Mouse (Mus musculus) cortical plate, adult 2 months (tissue): ENCODE results near the gene Bcl7b. TPM values are rescaled to one million over a fixed set of nuclear protein-coding genes. Genes with fewer than 3 reads are reported as not detected.
"Not testable (repeated sequence)": the region's sequence is repeated elsewhere in the genome, so short reads cannot be mapped to it uniquely, and the experiment has no call there.

Source experiments
- H3K27ac ChIP-seq: fragments of 200-500 bp; 2 replicates; pipeline ENCODE4 v1.5.1; 2012; ENCODE audit warnings: low read length, control low read depth, inconsistent platforms; ENCODE audit not compliant: insufficient read depth
- H3K4me1 ChIP-seq: fragments of 200-500 bp; 2 replicates; pipeline ENCODE4 v1.6.1; 2011; ENCODE audit warnings: low read length; ENCODE audit not compliant: control insufficient read depth, insufficient read depth
- H3K4me3 ChIP-seq: fragments of 200-500 bp; 2 replicates; pipeline ENCODE4 v1.5.1; 2011; ENCODE audit warnings: mild to moderate bottlenecking, low read length, control low read depth; ENCODE audit not compliant: insufficient read depth
- CTCF ChIP-seq: fragments of 200-500 bp; IDR thresholded peaks from 2 replicates; pipeline ENCODE4 v1.5.1; 2011; ENCODE audit warnings: mild to moderate bottlenecking, control low read depth, low read length; ENCODE audit not compliant: insufficient read depth; ENCODE audit errors: extremely low read depth
- POLR2A ChIP-seq: fragments of 200-500 bp; IDR thresholded peaks from 2 replicates; pipeline ENCODE4 v1.6.1; 2011; ENCODE audit warnings: mild to moderate bottlenecking, low read length, control low read depth; ENCODE audit not compliant: insufficient read depth; ENCODE audit errors: extremely low read depth
- polyA plus RNA-seq: library from polyadenylated mRNA; depleted of rRNA; stranded (reverse); fragments of >200 nt; gene quantifications from 2 replicates; pipeline ENCODE4 v1.2.3, GENCODE M21; 2012; rRNA removed

Bcl7b gene
- polyA plus RNA-seq, 1 experiment, result 45.3 TPM

GRCm38 (mm10) chr5:135192431-135192830 is 24.3 kb downstream of the Bcl7b start:
- Histone ChIP-seq H3K4me3 (no peak overlapping the region), H3K4me1 (peaks cover 5% of the 10 kb centered on the region; the same call in 1 of the 2 replicates), H3K27ac (no peak overlapping the region)
- no peak for TF ChIP-seq POLR2A
- no peak for TF ChIP-seq CTCF

GRCm38 (mm10) chr5:135196367-135196766 is 28.3 kb downstream of the Bcl7b start:
- no peaks in the 10 kb centered on the region for H3K4me1 ChIP-seq
- no peak overlapping the region for H3K27ac ChIP-seq
- TF ChIP-seq POLR2A (no peak), CTCF (no peak)
- H3K4me3 ChIP-seq, result no peak overlapping the region

GRCm38 (mm10) chr5:135202763-135203162 is 34.7 kb downstream of the Bcl7b start:
- Histone ChIP-seq H3K4me3 (no peak overlapping the region), H3K27ac (no peak overlapping the region), H3K4me1 (peaks cover 2% of the 10 kb centered on the region)
- no peak for TF ChIP-seq CTCF
- no peak for TF ChIP-seq POLR2A

GRCm38 (mm10) chr5:135208197-135208596 is 40.1 kb downstream of the Bcl7b start:
- TF ChIP-seq POLR2A, result no peak
- no peak for TF ChIP-seq CTCF
- Histone ChIP-seq H3K4me3 (no peak overlapping the region), H3K27ac (no peak overlapping the region), H3K4me1 (peaks cover 2% of the 10 kb centered on the region)

- no peak for TF ChIP-seq POLR2A
- no peak for TF ChIP-seq CTCF
- no peak overlapping the region for H3K27ac ChIP-seq
- no peaks in the 10 kb centered on the region for H3K4me1 ChIP-seq
- no peak overlapping the region for H3K4me3 ChIP-seq
Measured at GRCm38 (mm10) chr5:135216871-135217270, 48.8 kb downstream of the Bcl7b start.

- no peaks in the 10 kb centered on the region for H3K4me1 ChIP-seq
- no peak overlapping the region for H3K27ac ChIP-seq
- TF ChIP-seq CTCF (no peak), POLR2A (no peak)
- no peak overlapping the region for H3K4me3 ChIP-seq
Measured at GRCm38 (mm10) chr5:135220941-135221340, 52.9 kb downstream of the Bcl7b start.

- TF ChIP-seq POLR2A, result no peak
- TF ChIP-seq CTCF, result no peak
- Histone ChIP-seq H3K4me3 (no peak overlapping the region), H3K27ac (no peak overlapping the region), H3K4me1 (no peaks in the 10 kb centered on the region)
Measured at GRCm38 (mm10) chr5:135222066-135222465, 54.0 kb downstream of the Bcl7b start.

GRCm38 (mm10) chr5:135224169-135224568 is 56.1 kb downstream of the Bcl7b start:
- no peak overlapping the region for H3K27ac ChIP-seq
- no peaks in the 10 kb centered on the region for H3K4me1 ChIP-seq
- H3K4me3 ChIP-seq, result no peak overlapping the region
- TF ChIP-seq POLR2A, result no peak
- TF ChIP-seq CTCF, result no peak

- H3K27ac ChIP-seq, H3K4me3 ChIP-seq, H3K4me1 ChIP-seq: not testable (repeated sequence)
Measured at GRCm38 (mm10) chr5:135225879-135226278, 57.8 kb downstream of the Bcl7b start.

- no peak overlapping the region for H3K4me3 ChIP-seq
- no peak overlapping the region for H3K27ac ChIP-seq
- H3K4me1 ChIP-seq, result no peaks in the 10 kb centered on the region
- no peak for TF ChIP-seq CTCF
- TF ChIP-seq POLR2A, result no peak
Measured at GRCm38 (mm10) chr5:135230186-135230585, 62.1 kb downstream of the Bcl7b start.

Other genes starting within 250 kb of the Bcl7b start
- 15.1 TPM in 2 replicates for gene Mettl27, start 235.9 kb upstream of the Bcl7b start, polyA plus RNA-seq
- gene Cldn4, start 221.3 kb upstream of the Bcl7b start, polyA plus RNA-seq, result 0.04 and 0.08 TPM in 2 replicates
- 0.21 and 0.23 TPM in 2 replicates for gene Cldn3, start 182.1 kb upstream of the Bcl7b start, polyA plus RNA-seq
- gene Abhd11, start 159.1 kb upstream of the Bcl7b start, polyA plus RNA-seq, result 78.3 and 80.1 TPM in 2 replicates
- 545 and 568 TPM in 2 replicates for gene Stx1a, start 144.8 kb upstream of the Bcl7b start, polyA plus RNA-seq
- 58.3 and 58.4 TPM in 2 replicates for gene Dnajc30, start 104.1 kb upstream of the Bcl7b start, polyA plus RNA-seq
- gene Bud23, start 103.3 kb upstream of the Bcl7b start, polyA plus RNA-seq, result 66.6 and 82.3 TPM in 2 replicates
- 26.6 and 29.4 TPM in 2 replicates for gene Vps37d, start 90.0 kb upstream of the Bcl7b start, polyA plus RNA-seq
- 4.2 and 5.0 TPM in 2 replicates for gene Mlxipl, start 78.4 kb upstream of the Bcl7b start, polyA plus RNA-seq
- gene Tbl2, start 18.6 kb upstream of the Bcl7b start, polyA plus RNA-seq, result 11.7 and 11.9 TPM in 2 replicates
- 58.4 and 61.7 TPM in 2 replicates for gene Baz1b, start 19.0 kb downstream of the Bcl7b start, polyA plus RNA-seq
- gene Fzd9, start 82.9 kb downstream of the Bcl7b start, polyA plus RNA-seq, result 5.5 and 6.0 TPM in 2 replicates
- 0.11 and 0.13 TPM in 2 replicates for gene Fkbp6, start 181.8 kb downstream of the Bcl7b start, polyA plus RNA-seq
- gene Trim50, start 185.0 kb downstream of the Bcl7b start, polyA plus RNA-seq, result not detected in 2 replicates
- 33.6 and 34.4 TPM in 2 replicates for gene Nsun5, start 201.7 kb downstream of the Bcl7b start, polyA plus RNA-seq
- gene Pom121, start 226.3 kb downstream of the Bcl7b start, polyA plus RNA-seq, result 26.6 and 26.9 TPM in 2 replicates